Mouse (Mus musculus) megakaryocyte, embryonic 14.5 days (primary cell): ENCODE measurements around the gene Bpifb3. TPM values are rescaled to one million over a fixed set of nuclear protein-coding genes. Genes with fewer than 3 reads are reported as not detected.

Experiments used
- H3K27me3 ChIP-seq: replicated peaks from 2 replicates; pipeline ENCODE3; 2012; ENCODE audit warnings: inconsistent platforms
- H3K36me3 ChIP-seq: replicated peaks from 2 replicates; pipeline ENCODE3; 2012; ENCODE audit warnings: low read length, inconsistent platforms, mixed read lengths
- H3K4me1 ChIP-seq: 2 replicates; pipeline ENCODE4 v1.6.1; 2012; ENCODE audit warnings: inconsistent platforms
- H3K4me3 ChIP-seq: replicated peaks from 2 replicates; pipeline ENCODE3; 2012; ENCODE audit warnings: moderate library complexity, mild to moderate bottlenecking, inconsistent platforms
- H3K9me3 ChIP-seq: 2 replicates; pipeline ENCODE4 v1.6.1; 2012; ENCODE audit warnings: inconsistent platforms
- FLI1 ChIP-seq: IDR thresholded peaks from 2 replicates; pipeline ENCODE4 v1.6.1; 2012; ENCODE audit warnings: low read length, inconsistent platforms, mixed read lengths
- GATA1 ChIP-seq: IDR thresholded peaks from 3 replicates; pipeline ENCODE4 v1.6.1; 2012; ENCODE audit warnings: mixed read lengths, low read length, inconsistent platforms, borderline replicate concordance
- polyA plus RNA-seq: library from polyadenylated mRNA; stranded (reverse); fragments of >175 nt; gene quantifications from 2 replicates; pipeline ENCODE4 v1.2.3, GENCODE M21; 2012; ENCODE audit warnings: low replicate concordance; ENCODE audit not compliant: insufficient read depth

Bpifb3 gene
- polyA plus RNA-seq, result not detected in 2 replicates

DNA sequence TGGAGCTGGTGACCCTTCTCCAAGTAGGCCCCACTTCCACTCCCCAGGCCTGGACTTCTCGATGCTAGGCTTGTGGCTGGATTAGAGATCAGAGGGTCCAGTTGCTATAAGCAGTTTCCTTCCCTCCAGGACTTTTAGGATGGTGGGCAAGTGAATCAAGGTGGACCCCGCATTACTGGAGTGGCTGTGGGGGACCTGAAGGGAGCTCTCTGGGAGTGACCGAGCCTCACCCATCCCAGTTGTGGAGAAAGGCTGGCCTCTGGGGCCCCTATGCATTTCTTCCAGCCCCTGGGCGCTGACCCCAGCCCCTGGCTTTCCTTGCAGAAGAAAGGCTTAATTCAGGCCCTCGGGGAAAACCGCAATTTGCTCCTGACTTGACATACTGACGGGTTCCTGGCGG lies at the start of gene Bpifb3:
Gene Bpifb3, plus strand, starts transcription at position 301 of the 400 bp plus-strand sequence.
- Histone ChIP-seq H3K36me3 (no peaks in the 10 kb centered on the region), H3K4me1 (no peaks in the 10 kb centered on the region), H3K27me3 (peaks cover 77% of the 10 kb centered on the region), H3K9me3 (no peaks in the 10 kb centered on the region), H3K4me3 (no peak within 1 kb of the TSS)
- TF ChIP-seq FLI1 (no peak), GATA1 (no peak)

DNA sequence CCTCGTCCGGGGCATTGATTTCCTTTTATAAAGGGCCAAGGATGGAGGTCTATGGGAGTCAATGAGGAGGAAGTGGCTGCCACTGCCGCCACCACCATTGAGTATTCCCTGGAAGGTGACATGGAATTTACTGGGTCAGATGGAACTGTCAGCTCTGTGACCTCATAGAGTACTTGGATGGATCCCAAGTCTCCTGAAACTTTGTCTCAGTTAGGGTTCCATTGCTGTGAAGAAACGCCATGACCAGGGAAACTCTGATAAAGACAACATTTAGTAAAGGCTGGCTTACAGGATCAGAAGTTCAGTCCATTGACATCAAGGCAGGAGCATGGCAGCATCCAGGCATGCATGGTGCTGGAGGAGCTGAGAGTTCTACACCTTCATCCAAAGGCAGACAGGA lies 47.0 kb upstream of the Bpifb3 start, which contains the start of gene Sun5:
Gene Sun5, minus strand, starts transcription at position 101 of the 400 bp plus-strand sequence.
- TF ChIP-seq FLI1, result no peak
- TF ChIP-seq GATA1, result no peak
- no peaks in the 10 kb centered on the region for H3K9me3 ChIP-seq
- no peak within 1 kb of the TSS for H3K4me3 ChIP-seq
- H3K4me1 ChIP-seq, result no peaks in the 10 kb centered on the region
- H3K36me3 ChIP-seq, result no peaks in the 10 kb centered on the region
- peaks cover 28% of the 10 kb centered on the region for H3K27me3 ChIP-seq

DNA sequence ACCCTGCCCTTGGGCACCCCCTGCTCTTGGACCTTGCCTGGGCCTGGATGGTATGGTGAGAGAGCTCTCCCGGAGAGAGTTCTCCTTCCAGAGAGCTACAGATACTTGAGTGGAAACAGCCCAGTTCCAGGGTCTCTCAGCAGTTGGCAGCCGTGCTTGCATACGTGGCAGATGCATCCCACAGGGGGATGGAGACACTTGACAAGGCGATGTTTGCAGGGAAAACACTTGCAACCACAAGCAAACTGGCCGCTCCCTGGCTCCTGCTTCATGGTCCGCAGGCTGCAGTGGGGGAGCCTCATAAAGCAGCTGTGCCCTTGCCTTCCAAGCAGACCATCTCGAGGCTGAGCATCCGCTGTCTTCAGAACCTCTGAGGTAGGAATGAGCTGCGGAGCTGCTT lies 43.3 kb upstream of the Bpifb3 start, which contains the start of gene Bpifb2:
Gene Bpifb2, plus strand, starts transcription at position 301 of the 400 bp plus-strand sequence.
- H3K4me3 ChIP-seq, result no peak within 1 kb of the TSS
- no peaks in the 10 kb centered on the region for H3K9me3 ChIP-seq
- no peak for TF ChIP-seq GATA1
- no peak for TF ChIP-seq FLI1
- peaks cover 30% of the 10 kb centered on the region for H3K27me3 ChIP-seq
- H3K36me3 ChIP-seq, result no peaks in the 10 kb centered on the region
- H3K4me1 ChIP-seq, result no peaks in the 10 kb centered on the region

DNA sequence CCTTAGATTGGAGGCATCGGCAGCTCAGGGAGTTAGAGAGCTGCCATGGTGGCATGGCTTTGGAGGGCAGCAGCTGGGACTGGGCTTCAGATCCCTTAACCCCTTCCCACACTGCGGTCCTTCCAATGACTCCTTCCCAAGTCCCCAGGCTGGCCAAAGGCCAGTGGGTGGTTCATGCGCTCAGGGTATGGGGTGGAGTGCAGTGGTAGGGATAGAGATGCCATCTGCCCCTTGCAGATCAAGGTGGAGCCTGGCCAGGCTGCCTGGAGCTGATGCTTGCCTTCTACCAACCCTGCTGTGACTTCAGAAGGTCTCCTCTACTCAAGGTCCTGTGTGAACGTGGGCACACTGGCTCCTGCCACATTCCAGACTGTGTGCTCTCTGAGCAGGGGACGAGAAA lies 18.9 kb upstream of the Bpifb3 start:
- H3K4me1 ChIP-seq, result no peaks in the 10 kb centered on the region
- H3K4me3 ChIP-seq, result no peak overlapping the region
- H3K9me3 ChIP-seq, result no peaks in the 10 kb centered on the region
- TF ChIP-seq GATA1 (no peak), FLI1 (no peak)
- peaks cover 65% of the 10 kb centered on the region for H3K27me3 ChIP-seq
- H3K36me3 ChIP-seq, result no peaks in the 10 kb centered on the region

DNA sequence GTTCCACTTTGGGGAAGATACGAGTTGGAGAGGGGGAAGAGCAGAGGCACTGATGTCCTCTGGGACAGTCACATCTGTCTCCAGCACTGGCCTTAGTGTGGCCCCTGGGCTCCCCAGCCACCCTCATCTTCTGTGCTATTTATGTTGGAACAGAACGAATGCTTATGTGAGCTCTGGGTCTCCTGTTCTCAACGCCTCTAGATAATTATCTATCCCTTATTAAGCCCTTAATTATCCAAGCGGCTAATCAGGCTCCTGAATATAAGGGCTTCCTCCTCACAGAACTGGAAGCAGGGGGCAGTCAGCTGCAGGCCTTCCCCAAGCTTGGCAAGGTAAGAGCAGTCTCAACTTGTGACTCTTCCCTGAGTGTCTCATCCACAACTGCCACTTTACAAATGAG lies 17.9 kb upstream of the Bpifb3 start, which contains the start of gene Bpifb6:
Gene Bpifb6, plus strand, starts transcription at position 301 of the 400 bp plus-strand sequence.
- H3K4me3 ChIP-seq, result no peak within 1 kb of the TSS
- H3K36me3 ChIP-seq, result no peaks in the 10 kb centered on the region
- peaks cover 69% of the 10 kb centered on the region for H3K27me3 ChIP-seq
- no peaks in the 10 kb centered on the region for H3K9me3 ChIP-seq
- TF ChIP-seq GATA1 (no peak), FLI1 (no peak)
- H3K4me1 ChIP-seq, result no peaks in the 10 kb centered on the region

DNA sequence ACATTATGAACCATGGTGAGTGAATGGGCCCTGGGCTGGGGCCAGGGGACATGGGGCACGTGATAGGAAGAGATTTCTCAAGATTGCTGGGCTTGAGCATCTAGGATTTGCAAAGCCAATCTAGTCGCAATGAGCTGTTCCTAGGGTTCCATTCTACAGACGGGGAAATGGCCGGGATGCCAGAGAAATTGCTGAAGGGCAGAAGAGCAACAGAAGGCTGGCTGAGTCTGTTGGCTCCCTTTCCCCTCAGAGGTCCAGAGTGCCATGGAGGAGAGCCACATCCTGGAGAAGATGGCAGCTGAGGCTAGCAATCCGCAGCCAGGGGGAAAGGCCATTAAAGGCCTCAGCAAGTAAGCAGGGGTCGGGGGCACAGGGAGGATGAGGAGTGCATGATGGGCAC lies 15.3 kb upstream of the Bpifb3 start:
- no peaks in the 10 kb centered on the region for H3K4me1 ChIP-seq
- H3K4me3 ChIP-seq, result no peak overlapping the region
- H3K36me3 ChIP-seq, result no peaks in the 10 kb centered on the region
- no peaks in the 10 kb centered on the region for H3K9me3 ChIP-seq
- TF ChIP-seq FLI1 (no peak), GATA1 (no peak)
- peaks cover 72% of the 10 kb centered on the region for H3K27me3 ChIP-seq

DNA sequence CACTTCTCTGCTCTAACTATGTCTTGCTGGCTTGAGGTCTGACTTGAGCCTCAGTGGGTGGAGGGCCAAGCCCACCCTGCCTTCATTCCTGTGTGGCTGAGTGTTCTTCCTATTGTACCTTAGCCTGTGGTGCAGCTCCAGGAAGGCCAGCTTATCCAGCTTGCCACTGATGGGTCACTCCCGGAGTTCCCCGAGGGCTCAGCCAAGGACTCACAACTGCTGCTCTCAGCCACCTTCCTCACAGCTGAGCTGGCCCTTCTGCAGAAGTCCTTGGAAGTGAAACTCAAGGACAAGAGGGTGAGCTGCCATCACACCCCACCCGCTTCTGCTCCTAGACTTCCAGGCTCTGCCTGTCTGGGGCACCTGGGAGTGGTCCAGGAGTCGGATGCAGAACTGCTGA lies 11.4 kb upstream of the Bpifb3 start:
- Histone ChIP-seq H3K27me3 (peaks cover 76% of the 10 kb centered on the region), H3K4me3 (no peak overlapping the region), H3K9me3 (no peaks in the 10 kb centered on the region), H3K36me3 (no peaks in the 10 kb centered on the region), H3K4me1 (no peaks in the 10 kb centered on the region)
- TF ChIP-seq GATA1, result no peak
- no peak for TF ChIP-seq FLI1

DNA sequence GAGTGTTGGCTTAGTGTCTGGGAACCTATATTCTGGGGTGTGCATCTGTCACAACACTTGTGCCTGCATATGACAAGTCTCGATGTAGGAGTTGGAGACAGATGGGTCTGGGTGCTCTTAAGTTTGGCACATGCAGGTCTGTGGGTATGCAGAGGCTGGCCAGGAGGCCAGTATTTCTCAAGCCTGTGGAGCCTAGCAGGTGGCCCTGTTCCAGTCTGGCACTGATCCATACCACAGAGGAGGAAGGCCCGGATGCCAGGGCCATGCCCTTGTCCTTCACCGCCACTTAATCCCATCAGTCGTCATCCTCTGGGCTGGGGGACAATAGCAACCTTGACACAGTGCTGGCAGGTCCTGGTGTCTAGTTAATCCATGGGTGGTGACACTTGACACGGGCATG lies 3.9 kb upstream of the Bpifb3 start:
- H3K4me1 ChIP-seq, result no peaks in the 10 kb centered on the region
- no peaks in the 10 kb centered on the region for H3K36me3 ChIP-seq
- H3K9me3 ChIP-seq, result no peaks in the 10 kb centered on the region
- no peak for TF ChIP-seq FLI1
- TF ChIP-seq GATA1, result no peak
- H3K27me3 ChIP-seq, result peaks cover 72% of the 10 kb centered on the region
- no peak overlapping the region for H3K4me3 ChIP-seq

DNA sequence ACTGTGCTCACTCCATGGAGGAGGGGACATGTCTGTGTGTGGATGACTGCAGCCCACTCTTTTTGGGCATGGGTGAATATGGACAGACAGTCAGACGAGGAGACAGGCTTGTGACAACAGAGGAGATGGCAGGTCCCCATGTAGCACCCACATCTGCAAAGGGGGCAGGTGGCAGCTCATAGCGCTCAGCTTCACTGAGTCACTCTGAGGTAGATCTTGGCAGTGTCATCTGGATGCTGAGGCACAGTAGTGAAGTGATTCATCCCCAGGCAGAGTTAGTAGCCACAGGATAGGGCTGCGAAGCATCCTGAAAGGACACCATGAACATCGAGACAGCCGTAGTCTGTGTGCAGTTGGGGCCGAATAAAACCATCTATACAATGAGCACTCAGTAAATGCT lies 3.2 kb downstream of the Bpifb3 start:
- no peaks in the 10 kb centered on the region for H3K36me3 ChIP-seq

DNA sequence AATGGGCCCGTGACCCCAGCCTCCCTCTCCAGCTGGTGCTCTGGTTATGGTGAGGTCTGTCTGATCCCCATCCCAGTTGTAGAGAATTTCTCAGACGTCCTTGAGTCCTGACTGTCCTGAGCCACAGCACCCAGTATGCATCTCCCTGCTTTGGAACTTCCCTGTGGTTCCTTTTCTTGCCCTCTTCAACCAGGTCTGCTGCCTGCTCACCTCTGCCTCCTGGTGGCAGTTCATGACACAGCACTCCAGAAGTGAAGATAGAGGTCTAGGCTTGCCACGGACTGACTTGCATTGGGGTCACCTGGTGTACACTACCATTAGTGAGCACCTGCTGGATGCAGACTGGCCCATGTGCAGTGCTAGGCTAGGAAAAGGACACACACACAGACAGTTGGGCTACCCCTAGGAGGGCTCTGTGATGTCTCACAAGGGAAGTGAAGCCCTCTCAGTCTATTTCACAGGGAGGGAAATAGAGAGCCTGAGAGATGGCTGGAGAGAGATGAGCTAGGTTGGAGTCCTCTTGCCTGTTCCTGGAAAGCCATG lies 11.9 kb downstream of the Bpifb3 start:
- no peak for TF ChIP-seq GATA1
- TF ChIP-seq FLI1, result no peak
- Histone ChIP-seq H3K36me3 (no peaks in the 10 kb centered on the region), H3K9me3 (peaks cover under 1% of the 10 kb centered on the region; the same call in 1 of the 2 replicates), H3K27me3 (peaks cover 86% of the 10 kb centered on the region), H3K4me3 (no peak overlapping the region), H3K4me1 (no peaks in the 10 kb centered on the region; the same call in 1 of the 2 replicates)

More for the DNA sequence above, 3.2 kb downstream of the Bpifb3 start:
- no peaks in the 10 kb centered on the region for H3K4me1 ChIP-seq
- H3K27me3 ChIP-seq, result peaks cover 76% of the 10 kb centered on the region
- no peak for TF ChIP-seq GATA1
- no peak for TF ChIP-seq FLI1
- no peak overlapping the region for H3K4me3 ChIP-seq
- H3K9me3 ChIP-seq, result no peaks in the 10 kb centered on the region
